Mouse (Mus musculus): ENCODE measurements around the gene Borcs5.

The Borcs5 gene

DNA sequence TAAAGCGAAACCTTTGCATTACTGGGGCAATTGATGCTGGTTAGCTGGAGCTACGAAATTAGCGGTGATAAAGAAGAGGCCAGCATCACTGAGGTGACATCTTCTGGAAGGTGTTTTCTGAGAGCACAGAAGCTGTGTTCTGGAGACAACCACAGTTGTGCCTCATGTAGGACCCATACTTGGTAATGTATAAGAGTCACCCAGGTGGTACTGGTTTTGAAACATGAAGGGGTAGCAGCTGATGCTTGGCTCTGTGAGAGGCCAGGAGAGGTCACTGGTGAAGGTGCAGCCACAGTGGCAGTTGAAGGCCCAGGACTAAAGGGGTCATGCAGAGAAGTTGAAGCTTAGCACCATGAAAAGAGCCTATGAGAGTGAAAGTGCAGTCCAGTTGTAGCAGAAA, at the start of gene Borcs5:
Gene Borcs5 (plus strand): TSS at position 301 of the 400 bp plus-strand sequence.
- DNase-seq (ENCODE audit: low read depth, low spot score) = no peak

DNA sequence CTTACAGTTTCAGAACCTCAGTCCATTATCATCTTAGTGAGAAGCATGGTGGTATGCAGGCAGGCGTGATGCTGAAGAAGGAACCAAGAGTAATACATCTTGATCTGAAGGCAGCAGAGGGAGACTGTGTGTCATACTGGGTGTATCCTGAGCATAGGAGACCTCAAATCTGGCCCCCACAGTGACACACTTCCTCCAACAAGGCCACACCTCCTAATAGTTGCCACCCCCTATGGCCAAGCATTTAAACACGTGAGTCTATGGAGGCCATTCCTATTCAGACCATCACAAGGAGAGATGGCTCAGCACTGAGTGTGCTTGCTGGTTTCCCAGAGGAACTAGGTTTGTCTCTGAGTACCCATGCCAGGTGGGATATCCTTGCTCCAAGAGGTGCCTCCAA, 47.7 kb upstream of the Borcs5 start:
- DNase-seq (ENCODE audit: low read depth, low spot score) = no peak

DNA sequence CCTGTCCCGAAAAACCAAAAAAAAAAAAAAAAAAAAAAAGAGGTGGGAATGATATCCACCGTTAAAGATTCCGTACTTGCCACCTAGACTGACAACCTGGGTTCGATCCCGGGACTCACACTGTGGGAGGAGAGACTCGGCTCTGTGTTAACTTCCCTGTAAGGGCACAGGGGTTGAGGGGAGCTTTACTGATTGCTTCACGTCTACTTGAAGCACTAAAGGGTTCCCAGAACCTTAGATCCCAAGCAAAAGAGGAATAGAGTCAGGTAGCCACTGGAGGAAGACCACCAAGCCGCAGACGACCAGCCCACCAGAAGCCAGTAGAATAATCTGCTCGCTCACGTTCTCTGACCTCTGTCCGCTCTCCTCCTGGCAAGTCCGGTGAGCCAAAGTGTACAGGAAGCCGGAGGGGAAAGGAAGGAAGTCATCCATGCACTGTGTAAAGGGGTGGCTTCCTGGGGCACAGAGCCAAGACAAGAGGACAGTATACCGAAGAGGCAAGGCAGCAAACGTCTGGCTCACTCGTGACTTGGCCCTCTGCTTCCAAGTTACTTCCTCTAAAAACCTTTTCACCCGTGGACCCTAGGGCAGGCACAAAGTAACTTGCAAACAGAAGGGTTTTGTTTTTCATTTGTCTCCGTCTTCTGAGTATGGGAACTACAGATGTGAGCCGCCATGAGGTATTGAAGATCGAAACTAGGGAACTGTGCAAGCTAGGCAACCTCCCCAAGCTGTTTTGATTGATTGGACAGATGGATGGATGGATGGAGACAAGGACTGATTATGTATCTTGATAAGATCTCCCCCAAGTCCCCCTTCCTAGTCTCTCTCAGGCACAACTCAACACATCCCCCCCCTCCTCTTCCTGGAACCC, 44.5 kb upstream of the Borcs5 start:
- no peak for DNase-seq (ENCODE audit: low read depth, low spot score)

DNA sequence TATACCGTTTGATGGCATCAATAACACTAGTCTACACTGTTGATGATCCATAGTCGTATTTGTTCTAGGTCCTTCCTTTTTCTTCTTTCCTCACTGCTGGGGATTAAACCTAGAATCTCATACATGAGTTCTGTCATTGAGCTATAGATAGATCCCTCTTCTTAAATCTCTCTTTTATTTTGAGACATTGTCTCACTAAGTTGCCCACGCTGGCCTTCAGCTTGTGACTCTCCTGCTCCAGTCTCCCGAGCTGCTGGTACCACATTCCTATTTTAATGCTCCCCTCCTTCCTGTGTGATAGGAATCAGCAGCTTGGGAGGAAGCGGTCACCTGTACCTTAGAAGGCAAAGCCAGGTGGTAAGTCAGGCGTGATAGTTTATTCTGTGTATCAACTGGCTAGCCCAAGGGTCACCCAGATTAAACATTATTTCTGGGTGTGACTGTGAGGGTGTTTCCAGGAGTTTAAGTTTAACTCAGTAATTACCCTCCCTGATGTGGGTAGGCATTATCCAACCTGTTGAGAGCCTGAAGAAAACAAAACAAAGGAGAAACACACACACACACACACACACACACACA, 41.6 kb upstream of the Borcs5 start:
- DNase-seq (ENCODE audit: low read depth, low spot score) = no peak

DNA sequence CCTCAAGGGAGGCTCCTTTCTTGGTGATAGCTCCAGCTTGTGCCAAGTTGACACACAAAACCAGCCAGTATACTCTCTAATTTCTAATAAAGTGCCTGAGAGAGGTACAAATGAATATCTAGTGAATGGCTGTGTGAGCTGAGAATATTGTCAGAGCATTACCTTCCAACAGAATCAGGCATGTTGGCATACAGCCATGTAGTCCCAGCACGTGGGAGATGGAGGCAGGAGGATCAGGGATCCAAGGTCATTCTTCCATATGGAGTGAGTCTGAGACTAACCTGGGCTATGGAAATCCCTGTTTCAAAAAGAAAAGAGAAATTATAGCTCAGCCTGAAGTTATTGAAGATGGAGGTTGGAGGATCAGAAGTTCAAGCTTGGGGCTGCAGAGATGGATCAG, 40.1 kb upstream of the Borcs5 start:
- no peak for DNase-seq (ENCODE audit: low read depth, low spot score)

DNA sequence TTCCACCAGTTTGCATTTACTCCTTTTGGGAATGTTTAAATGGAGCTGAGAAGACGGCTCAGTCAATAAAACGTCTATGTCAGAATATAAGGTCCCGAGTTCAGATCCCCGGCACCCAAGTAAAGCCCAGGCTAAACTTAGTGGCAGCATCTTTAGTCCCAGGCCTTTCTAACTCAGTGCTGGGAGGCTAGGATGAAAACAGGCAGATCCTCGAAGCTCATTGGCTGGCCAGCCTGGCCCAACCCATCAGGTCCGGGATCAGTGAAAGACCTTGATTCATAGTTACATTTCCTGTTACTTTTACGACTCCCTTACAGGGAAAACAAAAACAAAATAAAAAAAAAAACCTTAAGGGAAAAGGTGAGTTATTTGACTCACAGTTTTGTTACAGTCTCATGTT, 38.2 kb upstream of the Borcs5 start:
- DNase-seq (ENCODE audit: low read depth, low spot score) = peak; percentile 51

DNA sequence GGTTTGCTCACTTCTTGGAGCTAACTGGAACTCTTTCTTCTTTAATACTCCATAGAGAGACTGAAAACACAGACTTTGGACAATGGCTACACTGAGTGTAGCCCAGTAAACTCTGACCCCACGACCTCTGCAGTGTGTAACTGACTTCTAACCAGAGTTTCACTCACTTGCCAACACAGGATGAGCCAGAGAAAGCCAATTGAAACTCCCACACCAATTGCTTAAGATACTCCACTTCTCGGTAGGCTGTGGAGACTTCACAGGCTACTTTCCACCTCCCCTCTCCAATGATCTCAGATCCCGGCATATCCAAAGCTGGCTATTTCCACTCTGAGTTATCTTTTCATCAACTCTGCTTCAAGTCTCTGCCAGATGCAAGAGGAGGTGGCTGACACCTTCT, 37.5 kb upstream of the Borcs5 start:
- DNase-seq (ENCODE audit: low read depth, low spot score) = no peak

DNA sequence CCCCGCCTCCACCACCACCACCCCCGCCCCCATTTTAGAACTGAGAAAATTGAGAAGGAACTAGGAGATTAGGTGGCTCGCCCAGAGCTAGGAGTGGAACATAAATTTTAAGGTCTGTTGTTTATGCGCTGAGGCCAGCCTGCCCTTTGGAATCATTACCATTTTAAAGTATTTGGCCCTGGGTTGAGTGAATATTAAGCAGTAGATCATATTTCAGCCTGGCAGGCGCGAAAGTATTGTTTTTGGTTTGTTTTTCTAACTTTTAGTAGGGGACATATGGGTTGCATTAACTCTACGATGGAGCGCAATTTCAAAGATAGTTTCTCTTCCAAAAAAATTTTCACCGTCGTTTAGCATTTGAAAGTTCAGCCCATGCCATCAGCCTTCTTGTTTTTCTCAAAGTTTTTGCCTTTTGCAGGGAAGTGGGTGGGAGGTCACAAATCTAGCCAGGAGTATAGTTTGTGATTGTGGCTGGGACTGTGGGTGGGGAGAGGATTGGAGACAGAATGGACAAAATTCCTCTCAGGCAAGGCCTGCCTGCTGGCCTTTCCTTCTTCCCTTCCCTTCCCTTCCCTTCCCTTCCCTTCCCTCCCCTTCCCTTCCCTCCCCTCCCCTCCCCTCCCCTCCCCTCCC, 36.8 kb upstream of the Borcs5 start:
- DNase-seq (ENCODE audit: low read depth, low spot score) = no peak

DNA sequence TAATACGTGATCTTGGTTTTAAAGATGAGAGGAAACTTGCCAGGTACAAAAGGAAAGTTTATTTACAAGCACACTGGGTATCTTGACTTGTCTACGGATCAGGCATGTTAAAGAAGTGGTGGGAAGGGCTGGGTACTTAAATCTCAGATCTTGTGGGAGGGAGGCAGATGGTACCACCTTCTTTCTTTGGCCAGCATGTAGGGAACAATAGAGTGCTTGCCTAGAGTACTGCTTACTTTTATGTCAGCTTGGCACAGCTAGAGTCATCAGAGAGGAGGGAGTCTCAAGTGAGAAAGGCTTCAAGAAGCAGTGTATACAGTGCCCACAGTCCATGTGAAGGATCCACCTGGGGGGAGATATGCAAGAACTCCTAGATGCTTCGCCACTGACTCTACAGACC, 34.1 kb upstream of the Borcs5 start:
- DNase-seq (ENCODE audit: low read depth, low spot score) = no peak

DNA sequence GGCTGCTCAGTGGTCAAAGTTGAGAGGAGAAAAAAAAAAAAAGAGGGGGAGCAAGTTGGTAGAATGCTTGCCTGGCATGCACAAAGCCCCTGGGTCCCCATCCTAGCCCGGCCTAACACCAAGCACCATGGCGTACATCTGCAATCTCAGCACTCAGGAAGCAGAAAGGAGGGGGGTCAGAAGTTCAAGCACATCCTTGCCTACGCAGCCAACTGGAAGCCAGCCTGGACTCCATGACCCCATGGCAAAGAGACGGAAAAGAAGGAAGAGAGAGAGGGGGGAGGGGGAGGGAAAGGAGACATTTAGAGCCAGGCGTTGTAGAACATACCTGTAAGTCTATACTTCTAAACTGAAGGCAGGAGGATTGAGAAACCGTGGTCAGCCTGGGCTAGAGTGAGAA, 32.8 kb upstream of the Borcs5 start:
- DNase-seq (ENCODE audit: low read depth, low spot score) = no peak

DNA sequence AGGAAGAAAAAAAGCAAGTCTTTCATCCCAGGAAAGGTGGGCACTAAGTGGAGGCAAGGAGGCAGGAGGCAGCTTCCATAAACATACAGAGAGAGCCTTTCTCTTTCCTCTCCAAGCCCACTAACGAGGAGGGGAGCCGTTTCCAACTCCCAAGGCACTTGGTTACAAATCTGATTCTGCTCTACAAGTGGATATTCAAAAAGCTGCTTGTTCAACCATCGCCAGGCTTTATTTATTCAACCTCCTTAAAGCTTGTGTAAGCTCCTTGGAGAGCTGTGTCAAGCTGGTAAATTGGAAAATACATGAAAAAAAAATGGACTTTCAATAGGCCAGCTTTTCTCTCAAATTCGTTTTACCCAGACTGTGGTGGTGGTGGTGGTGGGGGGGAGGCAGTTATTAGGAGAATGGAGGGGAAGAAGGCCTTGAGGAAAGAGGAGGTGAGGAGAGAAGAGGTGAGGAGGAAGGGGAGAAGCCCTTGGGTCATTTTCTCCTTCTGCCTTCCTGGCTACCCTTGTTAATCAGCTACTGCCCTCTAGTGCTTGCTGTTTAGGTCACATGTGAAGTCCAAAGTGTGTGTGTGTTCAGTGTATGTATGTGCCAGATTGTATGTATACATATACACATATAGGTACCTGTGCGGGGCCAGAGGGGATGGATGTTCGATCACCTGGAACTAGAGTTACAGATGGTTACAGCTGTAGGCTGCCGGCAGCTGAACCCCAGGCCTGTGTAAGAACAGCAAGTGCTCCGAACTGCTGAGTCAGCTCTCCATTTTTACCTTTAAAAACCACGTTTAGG, 32.2 kb upstream of the Borcs5 start:
- peak; percentile 63 for DNase-seq (ENCODE audit: low read depth, low spot score)

DNA sequence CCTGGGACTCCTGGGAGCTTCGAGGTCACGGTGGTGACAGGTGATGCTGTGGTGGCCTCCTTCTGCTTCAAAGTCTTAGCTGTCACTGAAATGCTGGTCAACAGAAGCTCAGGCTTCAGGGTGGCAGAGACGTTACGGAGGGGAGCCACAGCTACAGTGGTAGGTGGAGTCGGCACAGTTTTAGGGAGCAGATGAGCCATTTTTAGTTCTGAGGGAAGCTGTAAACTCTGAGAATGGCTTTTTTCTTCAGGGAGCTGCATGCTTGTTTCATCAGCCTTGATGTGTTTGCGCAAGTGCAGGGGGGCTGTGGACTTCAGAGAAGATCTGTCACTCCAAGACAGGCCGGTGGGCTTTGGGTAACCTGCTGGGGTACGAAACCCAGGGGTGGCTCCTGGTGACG, 28.9 kb upstream of the Borcs5 start:
- no peak for DNase-seq (ENCODE audit: low read depth, low spot score)

DNA sequence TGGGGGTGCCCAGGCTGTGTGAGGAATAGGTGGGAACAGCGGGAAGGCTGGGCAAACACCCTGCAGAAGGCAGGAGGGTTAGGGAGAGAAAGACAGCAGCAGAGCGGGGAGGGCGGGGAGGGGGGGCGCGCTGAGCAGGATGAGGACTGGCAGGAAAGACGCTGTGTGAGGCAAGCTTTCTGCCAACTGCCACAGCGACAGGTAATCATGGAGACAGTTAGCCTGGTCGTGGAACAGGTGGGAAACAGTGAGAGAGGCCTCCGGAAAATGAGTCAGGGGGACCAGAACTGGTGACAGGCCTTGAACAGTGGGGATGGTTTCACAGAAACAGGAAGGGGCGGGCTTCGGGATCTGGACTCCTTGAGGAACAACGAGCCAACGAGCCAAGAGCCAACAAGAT, 27.4 kb upstream of the Borcs5 start:
- no peak for DNase-seq (ENCODE audit: low read depth, low spot score)

DNA sequence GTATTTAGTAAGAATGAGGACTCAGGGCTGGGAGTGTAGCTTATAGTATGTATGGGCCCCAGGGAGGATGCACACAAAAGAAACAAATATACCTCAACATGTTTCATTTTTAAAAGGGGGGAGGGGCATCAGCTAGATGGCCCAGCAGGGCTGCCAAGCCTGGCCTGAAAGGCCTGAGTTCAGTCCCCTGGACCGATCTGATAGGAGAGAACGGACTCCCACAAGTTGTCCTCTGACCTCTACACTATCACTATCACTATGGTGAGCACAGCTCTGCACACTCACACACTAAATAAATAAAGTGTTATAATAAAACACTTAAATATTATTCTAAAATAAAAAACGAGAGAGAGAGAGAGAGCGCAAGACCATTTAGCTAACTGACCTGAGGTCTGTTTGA, 25.0 kb upstream of the Borcs5 start:
- DNase-seq (ENCODE audit: low read depth, low spot score) = no peak

DNA sequence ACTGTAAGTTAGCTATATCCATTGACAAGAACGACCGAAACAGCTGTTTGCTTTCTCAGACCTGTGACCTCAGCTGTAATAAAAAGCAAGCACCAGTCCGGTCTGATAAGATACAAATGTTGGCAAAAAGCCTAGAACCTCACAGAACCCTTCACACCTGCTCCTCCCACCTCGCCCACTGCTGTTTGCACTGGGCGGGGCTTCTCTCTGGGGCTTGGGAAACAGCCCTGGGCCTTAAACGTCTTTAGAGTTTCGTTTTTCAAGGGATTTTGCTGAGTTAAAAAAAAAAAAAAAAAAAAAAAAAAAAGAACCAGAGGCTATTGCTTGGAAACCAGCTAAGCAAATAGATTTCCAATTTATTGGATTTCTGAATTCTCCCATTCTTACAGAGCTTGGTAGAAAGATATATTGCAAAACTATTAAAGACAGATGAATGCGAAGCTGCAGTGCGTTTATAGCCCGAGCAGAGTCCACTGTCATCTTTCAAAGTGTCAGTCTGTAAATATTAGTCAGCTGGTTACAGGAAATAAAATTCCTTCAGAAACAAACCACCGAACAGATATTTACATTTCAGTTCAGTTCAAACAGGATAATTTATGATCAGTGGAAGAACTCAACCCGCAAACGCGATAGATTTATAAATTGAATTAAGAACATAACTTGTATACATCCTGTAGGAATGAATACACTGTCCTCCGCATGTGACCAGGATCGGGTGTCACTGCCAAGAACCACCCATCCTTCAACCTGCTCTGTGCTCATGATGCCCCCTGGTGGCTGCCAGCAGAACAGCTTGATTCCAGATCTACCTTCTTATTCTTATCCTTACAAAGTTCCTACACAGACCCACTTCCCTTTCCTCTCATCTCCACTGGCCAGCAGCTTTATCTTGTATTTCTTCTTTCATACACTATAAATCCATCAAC, 24.3 kb upstream of the Borcs5 start:
- DNase-seq (ENCODE audit: low read depth, low spot score) = peak; percentile 87

DNA sequence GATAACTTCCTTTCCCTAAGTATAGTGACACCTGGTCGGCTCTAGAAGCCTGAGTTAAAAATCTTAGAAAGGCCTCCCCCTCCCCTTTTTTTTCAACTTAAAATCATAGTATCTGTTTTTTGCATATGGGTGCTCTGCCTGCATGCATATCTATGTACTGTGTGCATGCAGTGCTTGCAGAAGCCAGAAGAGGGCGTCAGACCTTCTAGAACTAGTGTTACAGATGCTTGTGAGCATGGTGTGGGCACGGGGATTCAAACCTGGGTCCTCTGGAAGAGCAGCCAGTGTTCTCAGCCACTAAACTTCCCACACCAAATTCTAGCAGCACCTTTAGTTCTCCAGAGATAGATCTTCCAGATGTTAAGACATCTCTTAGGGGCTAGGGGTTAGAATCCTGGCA, 21.7 kb upstream of the Borcs5 start:
- DNase-seq (ENCODE audit: low read depth, low spot score) = peak; percentile 70

DNA sequence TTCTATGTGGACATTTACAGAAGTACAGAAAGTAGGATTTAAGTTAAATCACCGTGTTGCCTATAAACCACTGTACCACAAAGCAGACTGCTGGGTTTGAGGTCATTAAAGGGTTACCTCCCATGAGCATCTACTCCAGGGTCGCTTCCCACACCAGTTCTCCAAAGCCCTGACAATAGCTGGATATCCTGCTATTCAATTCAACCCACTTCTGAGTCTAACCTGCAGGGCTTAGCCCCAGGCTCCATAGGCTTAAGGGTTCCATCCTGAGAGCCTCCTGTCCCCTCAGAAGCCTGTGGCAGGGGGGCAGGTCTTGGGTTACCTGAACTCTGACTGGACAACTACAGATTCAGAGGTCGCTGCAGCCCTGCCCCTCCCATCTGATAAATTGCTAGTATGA, 19.2 kb upstream of the Borcs5 start:
- no peak for DNase-seq (ENCODE audit: low read depth, low spot score)

DNA sequence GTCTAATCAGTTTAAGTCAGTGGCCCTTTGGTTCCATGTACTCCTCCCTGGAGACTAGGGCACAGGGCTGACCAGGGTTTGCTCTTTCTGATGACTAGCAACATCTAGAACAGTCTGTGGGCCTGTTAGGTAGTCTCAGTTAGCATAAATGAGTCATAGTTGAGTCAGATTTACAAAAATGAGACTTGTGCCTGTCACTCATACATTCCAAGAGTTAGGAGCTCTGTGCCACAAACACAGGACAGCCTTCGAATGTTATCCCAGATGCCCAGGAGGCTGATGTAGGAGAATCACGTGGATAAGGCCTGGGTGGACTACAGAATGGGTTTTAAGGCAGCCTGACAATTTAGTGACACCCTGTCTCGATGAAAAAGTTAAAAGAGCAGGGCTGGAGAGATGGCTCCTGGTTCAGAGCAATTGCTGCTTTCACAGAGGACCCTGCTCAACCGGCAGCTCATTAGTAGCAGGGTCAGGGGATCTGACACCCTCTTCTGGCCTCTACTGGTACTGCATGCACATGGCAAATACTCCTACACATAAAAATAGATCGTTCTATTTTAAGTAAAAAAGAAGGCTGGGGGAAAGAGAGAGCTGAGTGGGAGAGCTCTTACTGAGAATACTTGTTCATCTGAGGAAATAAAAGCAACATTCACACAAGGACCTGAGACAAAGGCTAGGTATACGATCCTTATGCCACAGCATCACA, 18.3 kb upstream of the Borcs5 start:
- DNase-seq (ENCODE audit: low read depth, low spot score) = peak; percentile 82

DNA sequence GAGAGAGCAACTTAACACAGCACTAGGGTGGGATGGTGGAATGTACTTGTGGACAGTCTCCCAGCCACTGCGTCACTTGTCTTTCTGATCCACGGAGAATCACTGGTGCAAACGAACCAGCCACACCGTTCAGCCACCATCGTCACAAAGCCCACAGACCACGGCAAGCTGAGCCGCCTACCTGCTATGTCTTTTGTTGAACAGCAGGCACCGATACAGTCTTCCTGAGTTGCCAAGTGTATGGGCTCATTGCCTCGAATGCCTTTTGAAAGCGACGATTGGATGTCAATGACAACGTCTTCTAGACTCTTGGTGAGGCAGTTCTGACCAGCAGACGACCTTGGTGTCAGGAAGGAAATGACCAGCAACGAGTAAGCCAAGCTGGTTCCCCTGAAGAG, 17.8 kb upstream of the Borcs5 start:
- DNase-seq (ENCODE audit: low read depth, low spot score) = peak; percentile 52

DNA sequence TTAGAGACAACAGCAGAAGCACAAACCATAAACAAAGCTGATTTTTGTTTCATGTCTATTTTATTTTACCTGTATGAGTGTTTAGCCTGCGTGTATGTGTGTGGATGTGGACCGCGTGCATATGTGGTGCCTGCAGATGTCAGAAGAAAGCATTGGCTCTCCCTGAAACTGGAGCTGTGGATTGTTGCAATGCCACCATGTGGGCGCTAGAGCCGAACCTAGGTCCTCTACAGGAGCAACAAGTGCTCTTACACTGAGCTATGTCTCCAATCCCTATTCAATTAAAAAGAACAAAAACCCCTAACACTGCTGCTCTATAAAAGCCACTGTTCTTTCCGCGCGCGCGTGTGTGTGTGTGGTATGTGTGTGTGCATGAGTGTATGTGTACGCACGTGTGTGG, 13.9 kb upstream of the Borcs5 start:
- DNase-seq (ENCODE audit: low read depth, low spot score) = peak; percentile 78

Data from ES-CJ7 (cell line).